Mouse (Mus musculus) testis, adult 2 months (tissue): ENCODE data around the gene Klhl22.

ENCODE experiments used
- CTCF ChIP-seq: fragments of 200-500 bp; IDR thresholded peaks from 2 replicates; pipeline ENCODE4 v1.5.1; 2012; ENCODE audit warnings: low read depth, mild to moderate bottlenecking, inconsistent platforms, low read length, moderate library complexity; ENCODE audit not compliant: control insufficient read depth, insufficient read depth, insufficient replicate concordance
- POLR2A ChIP-seq: fragments of 200-500 bp; IDR thresholded peaks from 2 replicates; pipeline ENCODE4 v1.6.1; 2012; ENCODE audit warnings: low read depth, mild to moderate bottlenecking, inconsistent platforms, low read length, moderate library complexity; ENCODE audit not compliant: control insufficient read depth

- TF ChIP-seq CTCF, result no peak
- no peak for TF ChIP-seq POLR2A
Observed at GRCm38 (mm10) chr16:17796971-17797811, 37.8 kb downstream of the Klhl22 start, which contains the start of gene Scarf2.
